Mouse (Mus musculus): Measurements from ENCODE around the gene A930018P22Rik. TPM values are rescaled to one million over a fixed set of nuclear protein-coding genes. Genes with fewer than 3 reads are reported as not detected.
A peak's percentile ranks its signal among the peaks of the same experiment; 100 is the strongest.

Gene A930018P22Rik
- total RNA-seq, 2 experiments from 2014 or later = not detected

DNA sequence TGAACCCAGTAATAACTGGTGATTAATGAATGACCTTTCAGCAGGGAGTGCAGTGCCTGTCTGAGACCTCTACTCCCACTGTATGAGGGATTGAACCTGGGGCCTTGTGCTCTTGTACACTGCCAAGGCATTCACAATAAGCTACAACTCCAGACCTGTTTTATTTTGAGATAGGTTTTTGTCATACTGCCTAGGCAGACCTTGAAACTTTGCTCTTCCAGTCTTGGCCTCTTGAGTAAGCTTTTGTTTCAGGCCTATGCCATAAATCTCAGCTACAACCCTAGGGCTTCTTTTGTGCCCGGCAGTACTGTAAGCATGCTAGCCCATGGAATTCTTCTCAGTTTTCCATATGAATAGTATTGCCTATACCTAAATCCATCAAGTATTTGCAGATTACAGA lies 3.5 kb upstream of the A930018P22Rik start:
- no peak for DNase-seq

DNA sequence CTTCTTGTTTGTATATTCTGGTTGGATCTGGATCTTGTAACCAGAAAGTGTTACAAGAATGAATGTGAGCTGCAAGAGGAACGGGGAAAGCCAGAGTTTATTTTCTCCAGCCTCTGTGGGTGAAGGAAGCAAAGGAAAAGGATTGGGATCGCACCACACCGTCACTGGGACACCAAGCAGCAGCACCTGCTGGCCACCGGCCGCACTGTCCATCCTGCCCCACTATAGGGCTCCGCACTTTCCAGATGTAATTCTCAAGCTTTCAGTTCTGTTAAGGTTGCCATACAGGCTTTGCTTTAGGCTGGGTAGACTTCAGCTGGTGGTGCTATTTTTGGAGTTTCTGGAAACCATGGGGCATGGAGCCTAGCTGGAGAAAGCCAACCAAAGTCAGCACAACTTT lies 2.3 kb upstream of the A930018P22Rik start:
- DNase-seq = no peak

DNA sequence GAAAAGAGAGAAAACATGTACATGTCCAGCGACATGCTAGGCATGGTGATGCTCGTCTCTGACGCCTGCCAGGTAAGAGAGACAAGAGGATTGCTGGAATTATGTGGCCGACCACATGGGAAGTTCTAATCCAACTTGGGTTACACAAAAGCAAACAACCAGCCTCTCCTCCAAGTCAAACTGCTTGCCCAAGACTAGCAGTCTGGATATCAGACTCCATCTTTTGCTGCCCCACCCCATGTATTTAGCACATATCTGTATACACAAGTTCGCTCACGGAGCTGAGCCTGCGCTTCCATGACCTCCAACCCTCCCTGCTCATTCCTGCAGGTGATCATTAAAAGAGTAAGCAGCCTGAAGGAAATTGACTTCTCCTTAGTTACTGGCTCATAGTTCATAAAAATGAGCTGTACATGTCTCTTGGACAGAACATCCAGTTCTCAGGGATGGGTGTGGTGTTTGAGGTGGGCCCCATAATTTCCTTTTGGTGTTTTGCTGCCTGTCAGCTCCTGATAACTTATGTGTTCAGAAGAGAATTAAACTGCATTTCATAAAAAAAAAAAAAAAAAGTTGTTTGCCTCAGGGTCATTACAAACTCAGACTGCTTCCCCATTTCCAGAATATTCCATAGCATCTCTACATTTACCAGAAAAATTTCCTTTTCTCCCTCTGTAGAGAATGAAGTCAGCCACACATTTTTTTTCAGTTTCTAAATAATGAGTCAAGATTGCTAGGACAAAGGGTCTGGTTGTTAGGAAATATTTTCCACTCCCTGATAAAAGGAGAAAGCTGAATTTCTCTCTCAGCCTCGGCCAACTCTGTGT lies 676 bp upstream of the A930018P22Rik start:
- no peak for DNase-seq

DNA sequence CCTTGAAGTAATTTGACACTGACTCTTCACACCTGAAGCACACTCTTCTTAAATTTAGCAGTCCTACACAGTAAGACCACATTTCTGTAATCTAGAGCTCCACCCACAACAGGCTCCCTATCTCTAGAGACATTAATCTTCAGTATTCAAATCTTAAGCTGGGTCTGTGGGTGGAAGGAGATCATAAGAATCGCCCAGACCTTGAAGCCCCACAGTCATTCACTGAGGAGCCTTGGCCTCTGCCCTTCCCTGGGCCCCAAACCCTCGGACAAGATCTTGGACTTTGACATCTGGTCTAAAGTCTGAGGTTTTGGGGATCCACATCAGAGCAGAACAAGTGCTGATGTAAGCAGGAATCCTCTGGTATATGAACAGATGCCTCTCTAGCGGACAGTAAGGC lies 971 bp downstream of the A930018P22Rik start:
- DNase-seq = no peak

DNA sequence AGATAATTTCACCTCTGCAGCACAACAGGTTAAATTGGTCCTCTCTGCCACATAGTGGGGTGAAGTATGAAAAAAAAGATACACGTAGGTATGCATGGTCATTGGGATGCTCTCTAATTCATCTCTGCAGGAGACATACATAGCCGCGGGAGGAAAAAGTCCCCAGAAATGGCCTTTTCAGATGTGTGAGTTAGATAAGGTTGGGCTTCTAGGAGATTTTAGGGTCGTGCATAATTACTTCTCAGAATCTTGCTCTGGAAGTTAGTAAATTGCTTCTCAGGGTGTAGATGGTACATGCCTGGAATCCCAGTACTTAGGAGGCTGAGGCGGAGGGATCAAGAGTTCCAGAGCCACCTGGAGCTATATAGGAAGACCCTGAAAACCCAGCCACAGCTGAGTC lies 1.5 kb downstream of the A930018P22Rik start:
- DNase-seq = no peak

DNA sequence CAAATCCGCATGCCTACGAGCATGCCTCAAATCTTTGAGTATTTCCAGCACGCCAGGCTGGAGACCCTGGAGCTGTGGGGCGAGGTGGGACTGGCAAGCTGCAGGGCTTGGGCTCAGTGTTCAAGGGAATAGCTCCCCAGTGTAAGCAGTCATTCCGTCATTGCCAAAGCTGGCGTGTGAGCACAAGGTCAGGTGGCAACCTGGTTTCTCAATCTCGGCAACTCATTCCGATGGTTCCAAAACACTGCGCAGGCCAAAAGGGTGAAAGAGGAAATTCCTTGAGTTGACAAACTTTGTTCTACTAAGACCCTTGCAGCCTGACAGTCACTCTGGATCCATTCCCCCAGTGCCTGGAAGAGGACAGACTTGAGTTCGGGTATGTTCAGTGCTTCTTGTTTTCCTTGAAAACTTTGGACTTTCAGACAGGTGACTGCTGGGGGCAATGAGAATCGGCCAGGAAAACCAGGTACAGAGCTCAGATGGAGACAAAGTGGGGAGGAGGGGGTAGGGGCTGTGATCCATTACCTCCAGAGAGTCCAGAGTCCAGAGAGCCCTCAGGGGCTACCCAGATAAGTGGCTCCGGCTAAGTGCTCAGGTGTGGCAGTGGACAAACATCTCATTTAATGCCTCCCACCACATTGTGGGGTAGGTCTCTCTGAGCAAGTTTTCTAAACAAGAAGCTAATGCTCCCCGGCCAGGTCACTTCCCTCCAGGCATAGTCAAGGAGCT lies 6.4 kb downstream of the A930018P22Rik start:
- no peak for DNase-seq

DNA sequence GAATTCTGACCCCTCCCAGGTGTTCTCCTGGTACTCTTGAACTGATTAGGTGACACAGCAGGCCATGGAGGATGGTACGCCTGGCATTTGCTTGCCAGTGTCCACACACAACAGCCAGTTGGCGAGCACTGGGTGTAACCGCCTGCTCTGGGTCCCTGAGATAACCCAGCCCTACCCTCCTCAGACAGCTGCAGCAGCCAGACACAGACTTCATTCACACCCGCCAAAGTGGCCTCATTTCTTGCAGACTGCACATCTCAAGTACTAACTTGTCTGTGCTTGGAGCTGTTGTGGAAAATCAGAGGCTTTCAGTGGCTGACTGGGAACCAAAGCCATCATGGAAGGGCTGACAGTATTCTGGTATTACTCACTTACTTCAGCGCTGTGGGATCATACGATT lies 7.6 kb downstream of the A930018P22Rik start:
- DNase-seq = no peak

DNA sequence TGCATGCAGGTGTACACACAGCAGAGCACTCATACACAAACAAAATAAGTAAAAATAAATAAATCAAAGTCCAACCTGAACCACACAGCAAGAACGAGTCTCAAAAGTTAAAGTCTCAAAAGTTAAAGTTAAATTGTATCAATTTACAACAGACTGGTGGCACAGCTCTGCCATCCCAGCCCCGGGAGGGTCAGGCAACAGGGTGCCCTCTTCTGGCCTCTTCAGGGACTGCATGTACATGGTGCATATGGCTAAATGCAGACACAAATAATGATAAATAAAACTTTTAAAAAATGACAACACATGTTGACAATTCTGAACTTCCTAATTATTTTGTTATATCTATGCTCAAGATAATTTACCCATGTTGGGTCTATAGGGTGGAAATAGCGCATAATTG lies 8.4 kb downstream of the A930018P22Rik start:
- DNase-seq = no peak

DNA sequence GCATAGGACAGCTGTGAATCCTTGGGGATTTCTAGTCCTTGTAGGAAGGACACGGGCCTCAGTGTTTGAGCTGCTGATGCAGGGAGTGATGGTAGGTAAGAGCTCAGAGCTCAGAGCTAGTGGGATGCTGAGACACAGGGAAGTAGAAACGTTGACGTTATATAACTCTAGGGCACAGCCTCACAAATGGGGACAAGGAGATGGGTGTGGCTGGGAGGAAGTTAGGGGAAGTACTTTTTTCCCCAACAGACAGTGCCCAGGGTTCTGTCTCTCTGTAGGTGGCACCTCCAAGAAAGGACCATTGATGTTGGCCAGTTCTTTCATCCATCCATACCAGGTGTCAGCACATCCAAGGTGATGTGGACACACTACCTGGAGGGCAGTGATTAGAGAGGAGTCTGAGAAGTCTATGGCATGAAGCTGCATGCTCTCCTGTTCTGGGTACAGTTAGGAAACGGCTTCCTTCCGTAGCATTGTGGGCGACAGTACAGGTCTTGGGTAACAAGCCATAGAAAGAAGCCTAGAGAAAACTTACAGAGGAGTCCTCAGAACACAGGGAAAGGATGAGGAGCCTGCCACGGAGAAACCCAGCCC lies 9.8 kb downstream of the A930018P22Rik start:
- no peak for DNase-seq

DNA sequence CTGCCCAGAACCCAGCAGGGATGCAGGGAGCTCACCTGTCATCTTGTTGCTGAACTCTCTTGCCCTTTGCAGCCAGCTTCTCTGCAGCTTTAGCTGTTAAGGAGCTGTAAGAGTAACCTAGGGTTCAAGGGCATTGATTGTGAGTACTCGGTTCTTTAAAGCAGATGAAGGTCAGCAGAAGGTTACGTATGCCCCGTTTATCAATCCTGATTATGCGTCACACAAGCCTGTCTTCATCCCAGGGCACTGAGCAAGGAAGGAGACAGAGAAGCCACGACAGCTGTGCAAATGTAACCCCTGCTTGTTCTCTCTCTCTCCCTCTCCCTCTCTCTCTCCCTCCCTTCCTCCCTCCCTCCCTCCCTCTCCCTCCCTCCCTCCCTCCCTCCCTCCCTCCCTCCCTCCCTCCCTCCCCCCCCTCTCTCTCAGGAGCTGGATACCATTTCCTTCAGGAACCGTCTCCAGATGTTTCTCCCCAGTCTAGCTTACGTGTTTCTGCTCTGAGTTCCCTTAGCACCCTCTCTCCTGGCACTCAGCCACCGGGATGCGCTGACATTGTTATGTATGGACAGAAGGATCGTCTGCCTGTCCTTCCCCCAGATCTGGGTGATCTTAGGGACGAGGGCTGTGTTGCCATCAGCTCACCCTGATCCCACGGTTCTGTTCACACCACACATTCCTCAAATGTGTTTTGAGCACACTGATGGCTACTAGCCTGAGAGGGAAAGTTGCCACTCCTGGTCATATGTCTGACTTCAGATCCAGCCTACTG lies 10.7 kb downstream of the A930018P22Rik start:
- DNase-seq = no peak

DNA sequence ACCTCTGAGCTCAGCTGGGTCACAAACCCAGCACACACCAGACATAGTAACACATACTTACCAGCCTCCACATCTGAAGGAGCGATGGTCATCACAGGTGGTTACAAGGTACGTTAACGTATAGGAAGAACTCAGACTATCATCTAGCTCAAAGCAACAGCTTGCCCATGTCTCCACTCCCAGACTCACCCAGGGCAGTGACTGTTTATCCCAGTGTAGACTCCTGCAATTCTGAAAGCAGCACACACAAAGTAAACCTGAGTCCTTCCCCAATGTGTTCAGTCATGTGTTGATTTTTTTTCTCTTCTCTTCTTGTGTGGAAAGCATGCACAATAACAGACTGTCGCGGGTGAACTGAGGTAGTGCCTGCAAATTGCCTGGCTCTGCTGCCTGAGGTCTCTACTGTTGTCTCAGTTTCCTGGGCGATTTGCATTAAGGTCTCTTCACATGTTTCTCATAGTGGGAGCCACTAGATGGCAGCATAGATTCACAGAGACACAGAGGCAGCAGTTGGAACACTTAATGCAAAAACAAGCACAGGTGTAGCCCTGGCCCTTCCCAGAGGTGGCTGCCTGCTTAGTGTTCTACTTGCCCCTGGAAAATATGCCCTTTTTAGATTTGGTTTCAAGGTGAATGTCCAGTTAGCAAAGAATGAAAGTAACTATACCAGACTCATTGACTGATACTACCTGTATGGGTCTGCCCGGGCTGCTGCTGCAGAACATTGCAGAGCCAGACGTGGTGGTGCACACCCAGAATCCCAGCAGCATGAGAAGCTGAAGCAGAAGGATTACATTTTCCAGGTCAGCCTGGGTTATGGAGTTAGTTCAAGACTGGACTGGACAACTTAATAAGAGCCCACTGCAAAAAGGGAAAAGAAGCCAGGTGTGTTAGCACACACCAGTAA lies 11.8 kb downstream of the A930018P22Rik start:
- DNase-seq = peak; percentile 46 to 66

DNA sequence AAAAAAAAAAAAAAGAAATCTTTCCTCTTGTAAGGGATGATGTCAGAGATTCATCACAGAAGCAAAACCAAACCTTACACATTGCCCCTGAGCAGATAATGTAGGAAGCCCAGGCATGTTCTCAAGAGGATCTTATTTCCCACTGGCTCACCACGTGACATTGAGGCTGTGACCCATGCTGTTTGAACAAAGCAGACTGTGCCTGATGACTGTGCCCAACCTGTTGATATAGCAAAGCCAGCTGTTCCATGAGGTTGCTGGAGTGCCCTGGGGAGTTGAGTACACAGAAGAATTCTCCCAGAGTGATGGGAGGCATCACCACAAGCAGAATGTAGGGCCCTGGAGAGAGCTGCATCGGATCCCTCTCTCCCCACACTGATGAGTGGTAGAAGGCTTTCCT lies 13.4 kb downstream of the A930018P22Rik start:
- no peak for DNase-seq

DNA sequence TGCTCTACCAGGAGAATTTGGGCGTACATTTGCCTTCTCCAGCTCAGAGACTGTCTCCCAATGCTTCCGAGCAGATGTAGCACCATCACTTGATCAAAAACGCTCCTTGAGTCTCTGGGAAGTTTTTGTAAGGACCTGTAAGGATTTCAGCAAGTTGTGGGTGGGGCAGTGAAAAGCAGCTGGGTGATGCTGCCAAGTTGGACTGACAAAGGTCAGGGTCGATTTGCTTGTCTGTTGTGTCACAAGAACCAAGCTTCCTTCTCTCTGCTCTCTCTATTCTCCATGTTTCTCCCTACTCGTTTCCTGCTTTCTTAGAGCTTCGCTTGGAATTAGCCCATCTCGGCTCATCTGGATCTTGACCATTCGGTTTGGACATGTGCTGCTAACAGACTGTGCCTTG lies 19.6 kb downstream of the A930018P22Rik start:
- no peak for DNase-seq

DNA sequence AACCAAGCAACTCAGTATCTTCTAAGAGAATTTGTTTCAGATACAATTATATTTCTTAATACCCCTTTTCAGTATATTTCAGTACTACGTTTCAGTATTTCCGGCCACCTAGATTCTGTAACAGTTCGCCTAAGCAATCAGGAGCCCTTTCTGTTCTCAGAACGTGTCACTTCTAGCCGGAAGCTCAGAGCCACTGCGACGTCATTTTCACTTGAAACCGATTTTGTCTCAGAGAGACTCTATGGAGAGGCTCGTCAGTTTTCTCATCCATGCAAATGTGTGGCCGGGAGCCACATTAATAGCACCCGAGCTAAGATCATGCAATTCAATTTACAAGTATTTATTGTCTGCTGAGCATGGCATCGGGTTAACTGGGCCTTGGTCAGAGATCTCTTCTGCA lies 21.4 kb downstream of the A930018P22Rik start:
- no peak for DNase-seq

DNA sequence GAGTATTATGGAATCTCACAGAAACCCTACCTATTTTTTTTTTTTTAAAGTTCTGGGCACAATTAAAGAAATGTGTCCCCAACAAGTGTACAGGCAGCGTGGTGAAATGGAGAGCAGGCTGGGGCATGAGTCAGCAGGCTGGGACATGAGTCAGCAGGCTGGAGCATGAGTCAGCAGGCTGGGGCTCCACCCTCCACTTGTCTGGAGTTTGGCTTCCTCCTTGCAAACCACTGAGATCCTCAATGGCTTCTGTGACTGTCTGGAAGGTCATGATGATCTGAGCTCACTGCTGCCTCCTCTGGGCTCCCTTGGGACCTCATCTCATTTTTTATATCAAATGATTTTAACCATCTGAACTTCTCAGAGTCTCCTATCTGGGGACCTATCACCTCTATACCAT lies 23.4 kb downstream of the A930018P22Rik start:
- DNase-seq = peak in 1 of 2 experiments; percentile 25

DNA sequence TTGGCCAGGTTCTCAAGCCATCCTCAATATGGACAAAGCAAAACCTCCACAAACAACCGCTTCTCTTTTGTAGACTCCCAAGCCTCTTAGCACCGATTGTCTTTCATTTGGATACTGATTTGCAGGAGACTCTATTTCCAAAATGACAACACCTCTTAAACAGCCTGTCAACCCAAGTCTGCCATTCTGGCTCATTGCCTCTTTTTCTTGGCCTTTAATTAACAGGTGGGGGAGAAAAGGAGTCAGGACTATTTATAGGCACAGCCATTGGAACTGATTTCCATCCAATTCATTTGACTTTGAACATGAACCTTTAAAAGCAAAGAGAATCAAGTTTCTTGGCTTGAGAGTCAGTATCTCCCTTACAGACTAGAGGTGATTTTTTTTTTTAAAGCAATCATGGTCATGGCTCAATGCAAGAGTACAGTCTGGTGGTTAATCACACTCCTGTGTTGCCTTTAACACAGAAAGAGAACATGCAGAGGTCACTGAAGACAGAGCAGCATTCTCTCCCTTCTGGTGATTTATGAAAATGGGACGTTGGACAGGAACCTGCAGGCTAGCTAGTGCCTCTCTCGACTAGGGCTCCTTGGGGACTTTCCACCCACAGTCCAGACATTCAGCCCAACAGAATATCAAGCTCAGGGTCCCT lies 25.5 kb downstream of the A930018P22Rik start:
- DNase-seq = no peak

DNA sequence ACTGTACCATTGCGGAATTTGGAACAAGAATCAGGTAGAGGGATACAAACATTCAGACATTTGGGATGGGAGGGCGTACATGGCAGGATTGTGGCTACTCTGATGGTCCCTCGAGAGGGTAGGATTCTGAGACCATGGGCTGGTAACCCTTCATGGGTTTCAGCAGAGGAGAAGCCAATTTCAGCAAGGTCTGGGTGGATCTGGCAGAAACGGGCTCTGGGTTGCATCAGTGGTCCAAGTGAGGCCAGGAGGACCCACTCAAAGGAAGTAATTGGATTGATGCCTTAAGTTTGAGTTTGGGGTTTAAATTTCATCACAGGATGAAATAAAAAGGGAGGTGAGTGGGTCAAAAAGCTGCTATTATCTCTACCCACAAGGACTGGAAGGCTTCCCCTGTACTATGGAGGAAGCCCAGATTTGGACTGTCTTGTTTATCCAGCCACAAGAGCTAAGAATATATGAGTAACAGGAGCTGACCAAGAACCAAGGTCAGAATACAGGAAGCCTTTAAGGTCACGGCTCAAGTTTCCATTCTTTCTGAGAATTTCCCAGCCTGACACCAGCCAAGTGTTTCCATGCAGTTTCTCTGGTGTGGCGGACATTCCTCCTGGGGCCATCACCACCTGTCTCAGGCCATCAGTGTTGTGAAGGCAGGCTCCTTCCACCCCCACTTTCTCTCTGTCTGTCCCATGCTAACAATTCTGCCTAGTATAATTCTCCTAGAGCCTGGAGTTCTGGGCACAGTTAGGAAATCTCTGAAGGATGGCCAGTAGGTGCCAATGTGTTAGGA lies 28.2 kb downstream of the A930018P22Rik start:
- DNase-seq = no peak

DNA sequence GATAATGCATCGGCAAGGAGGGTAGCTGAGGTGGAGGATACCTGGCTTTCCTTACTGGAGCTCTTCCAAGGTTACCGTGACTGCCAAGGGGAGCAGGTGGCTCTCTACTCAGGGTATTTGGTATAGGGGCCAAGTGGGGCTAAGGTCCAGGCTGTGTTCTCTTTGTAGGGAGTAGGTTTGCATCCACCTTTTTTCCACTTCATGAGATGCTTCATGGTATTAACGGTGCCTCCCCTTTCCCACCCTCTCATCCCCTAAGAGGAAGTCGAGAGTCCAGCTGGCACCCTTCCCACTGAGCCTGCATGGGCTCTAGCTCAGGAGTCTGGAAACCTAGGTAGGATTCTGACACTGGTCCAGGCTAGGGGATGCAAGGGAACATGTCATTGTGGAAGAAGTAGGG lies 30.8 kb downstream of the A930018P22Rik start:
- no peak for DNase-seq

DNA sequence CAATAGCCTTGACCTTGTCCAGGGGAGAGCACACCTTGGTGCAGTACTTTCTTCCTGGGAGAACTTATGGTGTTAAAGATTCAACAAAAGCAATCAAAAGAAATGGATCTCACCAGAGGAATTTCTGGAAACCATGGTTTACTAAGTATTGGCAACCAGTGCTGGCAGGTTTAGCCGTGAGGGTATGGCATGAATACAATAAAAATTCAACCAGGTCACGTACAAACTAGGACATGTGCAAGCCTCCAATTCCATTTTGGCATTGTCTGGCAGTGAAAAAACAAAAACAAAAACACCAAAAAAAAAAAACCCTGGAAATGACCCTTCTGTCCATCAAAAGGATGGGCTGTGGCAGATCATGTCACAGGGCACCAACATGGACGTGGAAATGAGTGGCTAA lies 31.3 kb downstream of the A930018P22Rik start:
- no peak for DNase-seq

DNA sequence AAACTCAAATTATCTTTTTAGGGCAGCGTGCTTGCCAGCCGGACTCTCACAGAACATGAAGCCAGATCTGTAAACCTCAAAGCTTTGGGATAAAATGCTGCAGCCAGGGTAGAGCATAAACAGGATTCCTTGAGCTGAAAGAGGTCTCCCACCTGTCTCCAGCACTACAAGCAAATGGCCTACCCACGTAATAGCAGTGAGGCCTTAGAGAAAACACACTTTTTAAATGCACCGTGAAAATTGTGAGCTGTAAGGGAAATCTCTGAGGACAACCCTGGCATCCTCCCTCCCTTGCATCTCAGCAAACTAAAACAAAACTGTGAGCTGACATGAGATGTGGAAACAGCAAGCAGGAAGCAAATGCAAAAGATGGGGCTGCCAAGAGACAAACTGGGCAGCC lies 35.3 kb downstream of the A930018P22Rik start:
- no peak for DNase-seq

Data from layer of hippocampus, postnatal 36 days (tissue).